Mouse (Mus musculus): Measurements from ENCODE around the gene Smtn. TPM values are rescaled to one million over a fixed set of nuclear protein-coding genes. Genes with fewer than 3 reads are reported as not detected.

Gene Smtn
- total and polyA plus RNA-seq, 3 experiments = not detected

DNA sequence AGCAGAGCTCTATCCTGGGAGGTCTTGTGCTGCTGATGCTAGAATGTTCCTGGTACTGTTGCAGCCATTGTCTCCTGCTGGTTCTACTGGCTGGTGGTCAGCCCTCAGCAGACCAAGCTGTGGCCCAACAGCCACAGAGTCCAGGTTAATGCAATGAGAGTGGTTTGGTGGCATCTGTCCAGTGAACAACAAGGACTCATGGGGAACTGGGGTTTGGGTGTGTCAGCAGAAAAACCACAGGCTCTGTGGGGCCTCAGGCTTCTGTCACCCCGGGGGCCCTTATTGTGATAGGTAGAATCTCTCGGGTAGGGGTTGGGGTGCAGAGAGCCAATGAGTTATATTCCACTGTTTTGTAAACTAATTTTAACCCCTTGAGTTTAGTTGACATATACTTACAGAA, 30.1 kb downstream of the Smtn start:
- peak; percentile 17 for DNase-seq (ENCODE audit: low spot score)
- Histone ChIP-seq H3K4me1 (ENCODE audit: insufficient read depth, low read depth, low read length) (peaks cover 37% of the 10 kb centered on the region), H3K4me3 (ENCODE audit: low read depth, low read length) (no peak overlapping the region; the same call in 1 of the 2 replicates), H3K27me3 (ENCODE audit: insufficient read depth, low read length) (peaks cover 23% of the 10 kb centered on the region), H3K36me3 (replicated peaks) (no peaks in the 10 kb centered on the region), H3K9me3 (replicated peaks) (no peaks in the 10 kb centered on the region)
- ATAC-seq (ENCODE audit: extremely low read depth, insufficient number of reproducible peaks, low FRiP score, poor library complexity, severe bottlenecking) = no peak
- no peak for TF ChIP-seq POLR2AphosphoS5 (IDR thresholded peaks at IDR 0.05; ENCODE audit: insufficient replicate concordance, low read depth, low read length)
- TF ChIP-seq GATA1 (IDR thresholded peaks at IDR 0.05; ENCODE audit: borderline replicate concordance, low read length) = no peak
- no peak for TF ChIP-seq GATA2 (IDR thresholded peaks at IDR 0.05; ENCODE audit: borderline replicate concordance, low read depth, low read length)
- no peak for TF ChIP-seq TAL1 (conservative IDR thresholded peaks at IDR 0.05; ENCODE audit: low read depth, low read length)
- no peak for TF ChIP-seq CTCF (IDR thresholded peaks at IDR 0.05; ENCODE audit: low read depth, low read length)

GRCm38 (mm10) chr11:3509181-3510085, 31.0 kb downstream of the Smtn start:
- Histone ChIP-seq H3K4me1 (ENCODE audit: insufficient read depth, low read depth, low read length) (peaks cover 32% of the 10 kb centered on the region), H3K36me3 (replicated peaks) (no peaks in the 10 kb centered on the region), H3K9me3 (replicated peaks) (no peaks in the 10 kb centered on the region), H3K4me3 (ENCODE audit: low read depth, low read length) (no peak overlapping the region), H3K27me3 (ENCODE audit: insufficient read depth, low read length) (peaks cover 23% of the 10 kb centered on the region)
- TF ChIP-seq TAL1 (conservative IDR thresholded peaks at IDR 0.05; ENCODE audit: low read depth, low read length) = no peak
- no peak for ATAC-seq (ENCODE audit: extremely low read depth, insufficient number of reproducible peaks, low FRiP score, poor library complexity, severe bottlenecking)
- no peak for DNase-seq (ENCODE audit: low spot score)

- TF ChIP-seq TAL1 (conservative IDR thresholded peaks at IDR 0.05; ENCODE audit: low read depth, low read length) = no peak
- TF ChIP-seq POLR2AphosphoS5 (IDR thresholded peaks at IDR 0.05; ENCODE audit: insufficient replicate concordance, low read depth, low read length) = no peak
- TF ChIP-seq CTCF (IDR thresholded peaks at IDR 0.05; ENCODE audit: low read depth, low read length) = no peak
- no peak for TF ChIP-seq GATA1 (IDR thresholded peaks at IDR 0.05; ENCODE audit: borderline replicate concordance, low read length)
- TF ChIP-seq GATA2 (IDR thresholded peaks at IDR 0.05; ENCODE audit: borderline replicate concordance, low read depth, low read length) = no peak
- Histone ChIP-seq H3K27me3 (ENCODE audit: insufficient read depth, low read length) (peaks cover 21% of the 10 kb centered on the region), H3K36me3 (replicated peaks) (no peaks in the 10 kb centered on the region), H3K4me3 (ENCODE audit: low read depth, low read length) (no peak overlapping the region; the same call in 1 of the 2 replicates), H3K4me1 (ENCODE audit: insufficient read depth, low read depth, low read length) (peaks cover 30% of the 10 kb centered on the region), H3K9me3 (replicated peaks) (no peaks in the 10 kb centered on the region)
- DNase-seq (ENCODE audit: low spot score) (no peak), ATAC-seq (ENCODE audit: extremely low read depth, insufficient number of reproducible peaks, low FRiP score, poor library complexity, severe bottlenecking) (no peak)
Measured at GRCm38 (mm10) chr11:3508226-3508625, 32.2 kb downstream of the Smtn start.

DNA sequence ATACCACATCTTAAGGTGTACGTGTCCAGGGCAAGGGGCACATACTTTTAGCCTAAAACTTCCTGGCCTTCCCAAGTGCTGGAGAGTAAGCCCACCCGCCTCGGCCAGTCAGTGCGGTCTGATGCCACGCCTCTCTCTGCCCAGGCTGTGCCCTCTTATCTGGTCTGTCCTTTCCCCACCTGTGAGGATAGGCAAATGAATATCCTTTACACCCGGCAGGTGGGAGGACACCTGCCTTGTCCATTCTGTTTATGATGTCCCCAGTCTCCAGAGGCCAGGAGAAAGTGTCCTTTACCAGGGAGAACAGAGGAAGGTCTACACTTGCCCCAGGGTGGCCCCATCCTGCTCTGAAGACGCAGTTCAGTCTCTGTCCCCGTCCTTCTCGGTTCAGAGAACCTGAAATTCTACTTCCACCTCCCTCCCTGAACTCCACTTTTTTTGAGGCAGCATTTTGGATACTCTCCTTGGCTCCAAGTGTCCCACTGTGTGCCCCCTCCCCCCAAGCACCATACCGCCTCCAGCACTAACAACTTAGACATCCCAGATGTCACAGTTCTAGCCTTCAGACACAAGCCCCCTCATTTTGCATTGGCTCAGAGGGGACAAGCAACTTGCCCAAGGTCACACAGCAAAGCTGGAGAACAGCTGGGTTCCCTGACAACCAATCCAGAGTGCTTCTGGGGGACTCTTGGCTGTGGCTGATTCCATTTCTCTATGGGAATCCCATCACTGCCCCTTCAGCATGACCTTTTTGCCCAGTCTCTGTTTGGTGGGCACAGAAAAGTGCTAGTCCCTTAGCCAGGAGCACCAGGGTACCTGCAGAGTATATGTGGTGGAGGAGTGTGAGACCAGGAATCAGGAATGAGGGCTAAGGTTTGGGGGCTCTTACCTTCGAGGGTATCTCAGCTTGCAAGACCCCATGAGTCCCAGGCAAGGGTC, 36.4 kb downstream of the Smtn start:
- DNase-seq (ENCODE audit: low spot score) = no peak
- Histone ChIP-seq H3K36me3 (replicated peaks) (no peaks in the 10 kb centered on the region), H3K4me3 (ENCODE audit: low read depth, low read length) (no peak overlapping the region)

DNA sequence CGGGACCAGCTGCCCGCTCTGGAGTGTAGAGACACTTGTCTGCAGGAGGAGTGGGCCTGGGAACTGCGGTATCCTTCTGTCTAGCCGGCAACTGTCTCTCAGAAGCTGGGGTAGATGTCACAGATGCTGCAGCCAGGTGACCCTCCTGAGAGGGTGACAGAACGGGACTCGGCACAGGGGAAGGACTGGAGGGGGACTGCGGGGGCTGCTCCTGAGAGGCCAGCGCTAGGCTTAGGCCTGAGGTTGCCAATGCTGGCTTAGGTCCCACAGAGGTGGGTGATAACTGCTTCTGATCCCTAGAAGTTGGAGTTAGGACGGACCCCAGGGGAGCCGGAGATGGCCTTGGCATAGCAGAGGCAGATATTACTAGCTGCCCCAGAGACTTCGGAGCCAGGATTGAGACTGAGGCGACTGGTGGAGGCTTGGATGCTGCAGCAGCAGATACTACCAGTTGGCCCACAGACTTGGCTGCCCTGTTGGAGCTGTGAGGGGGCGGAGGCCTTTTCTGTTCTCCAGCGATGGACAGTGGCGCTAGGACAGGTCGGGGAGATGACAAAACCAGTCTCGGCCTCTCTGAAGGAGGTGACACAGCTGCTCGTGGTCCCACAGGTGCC, 37.8 kb downstream of the Smtn start:
- H3K27me3 ChIP-seq (ENCODE audit: insufficient read depth, low read length) = peaks cover 28% of the 10 kb centered on the region
- no peaks in the 10 kb centered on the region for H3K9me3 ChIP-seq (replicated peaks)
- DNase-seq (ENCODE audit: low spot score) (no peak), ATAC-seq (ENCODE audit: extremely low read depth, insufficient number of reproducible peaks, low FRiP score, poor library complexity, severe bottlenecking) (no peak)
- no peaks in the 10 kb centered on the region; the same call in 1 of the 2 replicates for H3K4me1 ChIP-seq (ENCODE audit: insufficient read depth, low read depth, low read length)
- TF ChIP-seq GATA1 (IDR thresholded peaks at IDR 0.05; ENCODE audit: borderline replicate concordance, low read length) (no peak), TAL1 (conservative IDR thresholded peaks at IDR 0.05; ENCODE audit: low read depth, low read length) (no peak), CTCF (IDR thresholded peaks at IDR 0.05; ENCODE audit: low read depth, low read length) (no peak), POLR2AphosphoS5 (IDR thresholded peaks at IDR 0.05; ENCODE audit: insufficient replicate concordance, low read depth, low read length) (no peak), GATA2 (IDR thresholded peaks at IDR 0.05; ENCODE audit: borderline replicate concordance, low read depth, low read length) (no peak)
- no peaks in the 10 kb centered on the region for H3K36me3 ChIP-seq (replicated peaks)
- no peak overlapping the region for H3K4me3 ChIP-seq (ENCODE audit: low read depth, low read length)

More for the DNA sequence above, 36.4 kb downstream of the Smtn start:
- Histone ChIP-seq H3K4me1 (ENCODE audit: insufficient read depth, low read depth, low read length) (peaks cover 11% of the 10 kb centered on the region), H3K9me3 (replicated peaks) (no peaks in the 10 kb centered on the region), H3K27me3 (ENCODE audit: insufficient read depth, low read length) (peaks cover 35% of the 10 kb centered on the region)
- no peak for ATAC-seq (ENCODE audit: extremely low read depth, insufficient number of reproducible peaks, low FRiP score, poor library complexity, severe bottlenecking)
- TF ChIP-seq TAL1 (conservative IDR thresholded peaks at IDR 0.05; ENCODE audit: low read depth, low read length) = no peak
- TF ChIP-seq CTCF (IDR thresholded peaks at IDR 0.05; ENCODE audit: low read depth, low read length) = no peak
- no peak for TF ChIP-seq POLR2AphosphoS5 (IDR thresholded peaks at IDR 0.05; ENCODE audit: insufficient replicate concordance, low read depth, low read length)
- no peak for TF ChIP-seq GATA1 (IDR thresholded peaks at IDR 0.05; ENCODE audit: borderline replicate concordance, low read length)
- no peak for TF ChIP-seq GATA2 (IDR thresholded peaks at IDR 0.05; ENCODE audit: borderline replicate concordance, low read depth, low read length)
